Mouse (Mus musculus): Measurements from ENCODE around the gene Tchp. TPM values are rescaled to one million over a fixed set of nuclear protein-coding genes. Genes with fewer than 3 reads are reported as not detected.

The Tchp gene
- polyA plus RNA-seq (2016; fragmentation: Nextera tagmentation; extraction: Ambion mirVana) = 21.0 and 22.1 TPM in 2 replicates

- Histone ChIP-seq H3K4me3 (replicated peaks) (peak within 1 kb of the TSS; percentile 89), H3K9ac (replicated peaks) (peak within 1 kb of the TSS; percentile 73), H3K4me1 (replicated peaks) (peaks cover 6% of the 10 kb centered on the region), H3K9me3 (no peaks in the 10 kb centered on the region), H3K36me3 (peaks cover 34% of the 10 kb centered on the region), H3K4me2 (peak within 1 kb of the TSS; percentile 64), H3K27me3 (no peaks in the 10 kb centered on the region), H3K27ac (peak within 1 kb of the TSS; percentile 25; the same call in 1 of the 2 replicates)
- peak; percentile 64; the same call in 1 of the 2 replicates for ATAC-seq (ENCODE audit: insufficient number of reproducible peaks, insufficient read depth, low FRiP score, low TSS enrichment, low read depth)
- 2% methylated on average over 49 of the region's 49 CpGs for WGBS
Measured at GRCm38 (mm10) chr5:114707265-114708068, at the start of gene Tchp. Gene Tchp (plus strand): TSS chr5:114707760.

DNA sequence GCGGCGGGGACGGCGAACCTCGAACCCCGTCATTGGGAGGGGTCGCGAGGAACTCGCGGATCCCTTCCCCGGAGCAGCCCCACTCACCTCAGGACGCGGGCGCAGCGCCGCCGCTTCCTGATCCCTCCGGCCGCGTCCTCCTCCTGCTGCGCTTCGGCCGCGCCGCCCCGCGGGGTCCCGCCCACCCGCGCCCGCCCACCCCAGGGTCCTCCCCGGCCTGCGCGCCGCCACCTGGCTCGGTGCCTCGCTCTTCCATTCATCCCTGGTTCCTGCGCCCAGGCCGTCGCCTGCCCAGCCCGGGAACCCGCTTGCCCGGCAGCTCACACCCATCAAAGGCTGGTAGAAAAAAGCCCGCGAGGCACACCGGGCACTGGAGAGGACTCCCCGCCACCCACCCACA, 49.3 kb upstream of the Tchp start, which contains the start of gene Trpv4:
Trpv4 (minus strand) TSS at position 167 of the 400 bp plus-strand sequence.
- peaks cover 15% of the 10 kb centered on the region for H3K4me1 ChIP-seq (replicated peaks)
- WGBS = under 1% methylated on average over 44 of the region's 47 CpGs
- no peaks in the 10 kb centered on the region for H3K9me3 ChIP-seq
- H3K9ac ChIP-seq (replicated peaks) = peak within 1 kb of the TSS; percentile 59
- ATAC-seq (ENCODE audit: insufficient number of reproducible peaks, insufficient read depth, low FRiP score, low TSS enrichment, low read depth) = 0 out of 2 replicates have a peak, but pooled peaks have one; percentile 13
- no peak within 1 kb of the TSS for H3K27ac ChIP-seq
- no peaks in the 10 kb centered on the region for H3K36me3 ChIP-seq
- peak within 1 kb of the TSS; percentile 57 for H3K4me3 ChIP-seq (replicated peaks)
- H3K27me3 ChIP-seq = peaks cover 62% of the 10 kb centered on the region
- H3K4me2 ChIP-seq = peak within 1 kb of the TSS; percentile 94

- H3K27me3 ChIP-seq = peaks cover 56% of the 10 kb centered on the region
- H3K27ac ChIP-seq = no peak overlapping the region
- H3K36me3 ChIP-seq = no peaks in the 10 kb centered on the region
- ATAC-seq (ENCODE audit: insufficient number of reproducible peaks, insufficient read depth, low FRiP score, low TSS enrichment, low read depth) = no peak
- H3K9me3 ChIP-seq = no peaks in the 10 kb centered on the region
- WGBS = 64% methylated on average over 6 of the region's 6 CpGs
- peaks cover 28% of the 10 kb centered on the region for H3K4me1 ChIP-seq (replicated peaks)
- H3K4me2 ChIP-seq = no peak overlapping the region
- no peak overlapping the region for H3K9ac ChIP-seq (replicated peaks)
- H3K4me3 ChIP-seq (replicated peaks) = no peak overlapping the region
Measured at GRCm38 (mm10) chr5:114661029-114661428, 46.5 kb upstream of the Tchp start.

DNA sequence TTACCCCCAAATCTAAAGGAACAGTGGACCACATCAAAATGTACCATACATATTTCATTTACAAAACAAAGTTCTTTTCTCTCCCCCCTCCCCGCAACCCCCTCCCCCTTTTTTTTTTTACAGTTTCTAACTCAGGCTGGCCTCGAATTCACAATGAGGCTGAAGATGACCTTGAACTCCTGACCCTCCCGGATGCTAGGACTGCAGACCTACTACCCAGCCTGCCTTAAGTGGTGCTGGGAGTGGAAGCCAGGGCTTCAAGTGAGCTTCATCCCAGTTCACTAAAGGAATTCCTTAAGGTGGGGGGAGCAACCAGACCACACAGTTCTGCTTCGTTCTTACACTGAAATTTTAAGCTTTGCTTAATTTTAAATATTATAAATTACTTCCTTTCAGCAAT, 43.4 kb upstream of the Tchp start:
- no peak overlapping the region for H3K4me3 ChIP-seq (replicated peaks)
- peaks cover 13% of the 10 kb centered on the region for H3K4me1 ChIP-seq (replicated peaks)
- no peak overlapping the region for H3K27ac ChIP-seq
- 83% methylated on average over 4 of the region's 4 CpGs for WGBS
- H3K9me3 ChIP-seq = no peaks in the 10 kb centered on the region
- H3K27me3 ChIP-seq = peaks cover 25% of the 10 kb centered on the region
- H3K4me2 ChIP-seq = no peak overlapping the region
- no peak for ATAC-seq (ENCODE audit: insufficient number of reproducible peaks, insufficient read depth, low FRiP score, low TSS enrichment, low read depth)
- no peak overlapping the region for H3K9ac ChIP-seq (replicated peaks)
- no peaks in the 10 kb centered on the region for H3K36me3 ChIP-seq

DNA sequence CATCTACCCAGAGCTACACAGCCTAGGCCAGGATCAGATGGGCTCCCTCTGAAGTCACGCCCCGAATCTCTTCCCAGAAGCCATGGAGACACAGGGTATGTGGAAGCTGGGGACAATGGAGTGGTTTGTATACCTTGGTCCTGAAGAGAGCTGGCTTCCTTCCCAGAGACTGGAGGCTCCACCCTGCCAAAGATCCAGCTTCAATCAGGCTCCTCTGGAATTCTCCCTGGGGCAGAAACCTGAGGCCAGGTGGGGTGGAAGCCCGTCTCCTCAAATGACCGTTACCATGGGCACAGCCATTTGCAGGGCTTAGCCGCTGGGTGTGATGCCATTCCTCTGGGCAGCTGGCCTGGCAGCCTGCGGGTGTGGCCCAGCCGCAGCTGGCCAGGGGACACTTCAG, 42.8 kb upstream of the Tchp start:
- 58% methylated on average over 7 of the region's 7 CpGs for WGBS
- no peak overlapping the region for H3K4me3 ChIP-seq (replicated peaks)
- peaks cover 19% of the 10 kb centered on the region for H3K27me3 ChIP-seq
- H3K36me3 ChIP-seq = peaks cover 3% of the 10 kb centered on the region; the same call in 1 of the 2 replicates
- ATAC-seq (ENCODE audit: insufficient number of reproducible peaks, insufficient read depth, low FRiP score, low TSS enrichment, low read depth) = no peak
- peaks cover 13% of the 10 kb centered on the region for H3K4me1 ChIP-seq (replicated peaks)
- H3K9me3 ChIP-seq = no peaks in the 10 kb centered on the region
- H3K9ac ChIP-seq (replicated peaks) = no peak overlapping the region
- no peak overlapping the region for H3K4me2 ChIP-seq
- H3K27ac ChIP-seq = no peak overlapping the region; the same call in 1 of the 2 replicates

DNA sequence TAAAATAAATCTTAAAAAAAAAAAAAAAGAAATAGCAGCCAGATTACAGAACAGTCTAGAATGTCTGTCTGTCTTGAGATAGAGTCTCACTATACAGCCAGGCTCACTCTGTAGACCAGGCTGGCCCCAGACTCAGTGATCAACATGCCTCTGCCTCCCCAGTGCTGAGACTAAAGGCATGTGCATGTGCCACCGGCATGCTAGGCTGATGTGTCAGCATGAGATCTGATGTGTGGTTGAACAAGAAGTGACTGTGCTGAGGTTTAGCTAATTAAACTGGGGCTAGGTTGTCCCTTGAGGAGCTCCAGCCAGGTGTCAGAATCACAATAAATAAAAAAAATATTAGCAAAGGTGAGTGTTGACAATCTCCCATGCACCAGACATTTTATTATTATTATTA, 40.9 kb upstream of the Tchp start:
- no peak overlapping the region for H3K9ac ChIP-seq (replicated peaks)

GRCm38 (mm10) chr5:114667228-114667856, 40.2 kb upstream of the Tchp start:
- Histone ChIP-seq H3K4me2 (peak overlapping the region; percentile 54), H3K4me1 (replicated peaks) (peaks cover 13% of the 10 kb centered on the region), H3K36me3 (peaks cover 9% of the 10 kb centered on the region; the same call in 1 of the 2 replicates), H3K9ac (replicated peaks) (no peak overlapping the region), H3K9me3 (no peaks in the 10 kb centered on the region), H3K27ac (no peak overlapping the region), H3K27me3 (0 out of 2 replicates have a peak, but pooled peaks cover 7% of the 10 kb centered on the region), H3K4me3 (replicated peaks) (peak overlapping the region; percentile 28)
- WGBS = 4% methylated on average over 36 of the region's 36 CpGs
- ATAC-seq (ENCODE audit: insufficient number of reproducible peaks, insufficient read depth, low FRiP score, low TSS enrichment, low read depth) = peak; percentile 87

More for the DNA sequence above, 40.9 kb upstream of the Tchp start:
- Histone ChIP-seq H3K9me3 (no peaks in the 10 kb centered on the region), H3K4me2 (no peak overlapping the region), H3K4me1 (replicated peaks) (peaks cover 13% of the 10 kb centered on the region), H3K36me3 (peaks cover 9% of the 10 kb centered on the region; the same call in 1 of the 2 replicates), H3K4me3 (replicated peaks) (no peak overlapping the region), H3K27ac (no peak overlapping the region), H3K27me3 (0 out of 2 replicates have a peak, but pooled peaks cover 7% of the 10 kb centered on the region)
- 70% methylated on average over 1 of the region's 1 CpGs for WGBS
- no peak for ATAC-seq (ENCODE audit: insufficient number of reproducible peaks, insufficient read depth, low FRiP score, low TSS enrichment, low read depth)

DNA sequence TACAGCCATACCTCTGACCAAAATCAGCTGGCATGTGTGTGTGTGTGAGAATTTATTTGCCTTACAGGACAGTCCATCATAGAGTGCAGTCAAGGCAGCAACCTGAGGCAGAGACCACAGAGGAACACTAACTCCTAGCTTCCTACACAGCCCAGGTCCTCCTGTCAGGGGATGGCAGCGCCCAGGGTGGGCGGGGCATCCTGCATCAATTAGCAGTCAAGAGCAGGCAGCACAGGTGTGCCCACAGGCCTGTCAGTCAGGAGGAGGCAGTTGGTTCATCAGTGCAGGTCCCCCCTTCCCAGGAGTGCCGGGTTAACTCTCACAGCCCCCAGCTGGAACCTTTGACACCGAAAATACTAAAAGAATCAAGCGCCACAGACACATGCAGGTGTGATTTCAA, 38.5 kb upstream of the Tchp start:
- H3K4me1 ChIP-seq (replicated peaks) = peaks cover 13% of the 10 kb centered on the region
- H3K4me3 ChIP-seq (replicated peaks) = no peak overlapping the region
- H3K36me3 ChIP-seq = peaks cover 23% of the 10 kb centered on the region
- no peaks in the 10 kb centered on the region for H3K9me3 ChIP-seq
- H3K9ac ChIP-seq (replicated peaks) = no peak overlapping the region
- no peak for ATAC-seq (ENCODE audit: insufficient number of reproducible peaks, insufficient read depth, low FRiP score, low TSS enrichment, low read depth)
- H3K27ac ChIP-seq = no peak overlapping the region
- WGBS = 89% methylated on average over 5 of the region's 5 CpGs
- 0 out of 2 replicates have a peak, but pooled peaks cover 4% of the 10 kb centered on the region for H3K27me3 ChIP-seq
- no peak overlapping the region for H3K4me2 ChIP-seq

DNA sequence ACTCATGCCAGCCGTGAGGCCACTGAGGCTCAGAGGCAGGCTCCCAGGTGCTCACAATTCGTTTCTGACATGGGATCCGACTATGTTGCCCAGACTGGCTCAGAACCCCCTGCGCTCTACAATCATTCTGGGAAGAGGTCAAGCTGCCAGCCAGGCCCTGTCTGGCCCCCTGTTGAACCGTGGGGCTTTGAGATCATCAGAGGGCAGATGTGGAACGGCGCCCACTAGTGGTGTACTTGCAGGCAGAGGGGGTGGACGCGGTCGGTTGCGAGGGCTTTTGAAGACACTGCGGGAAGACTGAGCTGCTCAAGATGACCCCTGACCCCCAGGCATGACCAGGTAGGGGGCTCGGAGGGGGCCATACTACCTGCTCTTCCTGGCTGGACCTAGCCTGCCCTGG, 34.4 kb upstream of the Tchp start:
- Histone ChIP-seq H3K27me3 (no peaks in the 10 kb centered on the region), H3K9ac (replicated peaks) (no peak overlapping the region), H3K9me3 (no peaks in the 10 kb centered on the region), H3K27ac (no peak overlapping the region), H3K36me3 (peaks cover 57% of the 10 kb centered on the region), H3K4me3 (replicated peaks) (no peak overlapping the region), H3K4me2 (no peak overlapping the region), H3K4me1 (replicated peaks) (no peaks in the 10 kb centered on the region)
- ATAC-seq (ENCODE audit: insufficient number of reproducible peaks, insufficient read depth, low FRiP score, low TSS enrichment, low read depth) = no peak
- WGBS = 84% methylated on average over 13 of the region's 13 CpGs

- no peak overlapping the region for H3K9ac ChIP-seq (replicated peaks)
- no peak overlapping the region for H3K27ac ChIP-seq
- ATAC-seq (ENCODE audit: insufficient number of reproducible peaks, insufficient read depth, low FRiP score, low TSS enrichment, low read depth) = no peak
- H3K4me1 ChIP-seq (replicated peaks) = no peaks in the 10 kb centered on the region
- no peaks in the 10 kb centered on the region for H3K27me3 ChIP-seq
- H3K4me2 ChIP-seq = no peak overlapping the region
- no peak overlapping the region for H3K4me3 ChIP-seq (replicated peaks)
- H3K36me3 ChIP-seq = peaks cover 56% of the 10 kb centered on the region
- WGBS = 84% methylated on average over 8 of the region's 8 CpGs
- no peaks in the 10 kb centered on the region for H3K9me3 ChIP-seq
Measured at GRCm38 (mm10) chr5:114674594-114674993, 33.0 kb upstream of the Tchp start.

Data from limb, embryonic 12.5 days (tissue).